Mouse (Mus musculus) thymus, adult 2 months (tissue): ENCODE data around the gene Trip10. TPM values are rescaled to one million over a fixed set of nuclear protein-coding genes. Genes with fewer than 3 reads are reported as not detected.

Experiments
- DNase-seq: peaks from one replicate; pipeline ENCODE4 v3.0.0; 2021
- H3K27ac ChIP-seq: fragments of 200-500 bp; 2 replicates; pipeline ENCODE4 v1.5.1; 2012; ENCODE audit warnings: low read length, control low read depth; ENCODE audit not compliant: control insufficient read depth, insufficient read depth
- H3K27me3 ChIP-seq: fragments of 200-500 bp; 2 replicates; pipeline ENCODE4 v1.6.1; 2012; ENCODE audit warnings: mild to moderate bottlenecking, low read length, moderate library complexity, mixed read lengths; ENCODE audit not compliant: control insufficient read depth, insufficient read depth
- H3K36me3 ChIP-seq: fragments of 200-500 bp; 2 replicates; pipeline ENCODE4 v1.6.1; 2012; ENCODE audit warnings: mild to moderate bottlenecking, low read length, moderate library complexity; ENCODE audit not compliant: control insufficient read depth, insufficient read depth
- H3K4me1 ChIP-seq: fragments of 200-500 bp; replicated peaks from 2 replicates; pipeline ENCODE4 v1.6.1; 2012; ENCODE audit warnings: low read length; ENCODE audit not compliant: control insufficient read depth, insufficient read depth
- H3K4me3 ChIP-seq: fragments of 200-500 bp; 2 replicates; pipeline ENCODE4 v1.5.1; 2012; ENCODE audit warnings: mild to moderate bottlenecking, low read length, control low read depth, moderate library complexity; ENCODE audit not compliant: control insufficient read depth, insufficient read depth
- CTCF ChIP-seq: fragments of 200-500 bp; IDR thresholded peaks from 2 replicates; pipeline ENCODE4 v1.5.1; 2012; ENCODE audit warnings: mild to moderate bottlenecking, control low read depth, low read length, moderate library complexity, borderline replicate concordance; ENCODE audit not compliant: control insufficient read depth, poor library complexity, insufficient read depth; ENCODE audit errors: extremely low read depth
- POLR2A ChIP-seq: fragments of 200-500 bp; IDR thresholded peaks from 2 replicates; pipeline ENCODE4 v1.6.1; 2012; ENCODE audit warnings: mild to moderate bottlenecking, low read length, control low read depth, moderate library complexity; ENCODE audit not compliant: control insufficient read depth, poor library complexity, insufficient read depth; ENCODE audit errors: extremely low read depth
- WGBS: fragments of 180-500 bp; shearing (Covaris S2); methylation state at CpG from one replicate; pipeline ENCODE4 v1.1.7; 2018; 5-methylcytosine and 5-hydroxymethylcytosine counted together
- polyA plus RNA-seq: library from polyadenylated mRNA; depleted of rRNA; stranded (reverse); fragments of >200 nt; gene quantifications from 2 replicates; pipeline ENCODE4 v1.2.3, GENCODE M21; 2012; rRNA removed

The Trip10 gene
- polyA plus RNA-seq, result 10.6 and 14.8 TPM in 2 replicates

DNA sequence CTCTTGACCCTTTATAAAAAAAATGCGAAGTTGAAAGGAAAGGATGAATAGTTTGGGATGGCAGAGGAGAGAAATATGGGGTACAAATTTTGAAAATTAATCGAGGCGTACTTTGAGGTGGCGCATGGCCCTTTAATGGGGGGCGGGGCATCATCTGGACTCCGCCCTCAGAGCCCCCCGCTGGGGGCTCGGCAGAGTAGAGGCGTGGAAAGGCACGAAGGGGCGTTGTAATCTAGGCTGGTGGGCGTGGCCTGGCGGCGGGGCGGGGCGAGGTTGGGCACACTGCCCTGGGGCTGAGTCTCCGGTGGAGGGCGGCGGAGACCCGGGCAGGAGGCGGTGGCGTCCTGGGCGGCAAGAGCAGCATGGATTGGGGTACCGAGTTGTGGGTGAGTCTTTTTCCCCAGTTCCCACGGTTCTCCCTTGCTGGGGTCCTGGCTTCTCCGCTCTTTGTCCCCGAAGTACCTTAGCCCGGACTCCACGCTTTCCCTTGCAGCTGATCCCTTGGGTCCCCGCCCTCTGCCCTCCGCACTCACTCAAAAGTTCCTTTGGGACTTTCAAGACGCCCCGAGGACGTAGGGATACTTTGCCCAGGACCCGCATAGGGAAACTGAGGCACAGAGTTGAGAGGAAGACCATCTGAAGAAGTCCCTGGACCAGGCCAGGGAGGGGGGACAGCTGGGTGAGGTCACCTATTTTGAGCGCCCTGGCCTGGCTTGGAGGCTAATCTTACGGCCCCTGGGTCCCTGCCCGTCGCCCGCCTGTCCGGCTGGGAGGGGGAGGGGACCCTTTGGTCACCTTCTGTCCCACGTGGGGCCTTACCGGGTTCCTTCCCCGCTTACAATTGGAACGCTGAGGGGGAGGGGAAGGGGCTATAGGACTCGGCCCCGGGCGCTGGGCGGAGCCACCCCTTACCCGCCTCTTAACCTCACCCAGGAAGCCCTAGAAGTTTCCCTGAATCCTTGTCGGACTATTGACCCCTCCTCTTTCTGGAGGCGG, at the start of gene Trip10:
Gene Trip10, plus strand, starts transcription at position 270 of the 996 bp plus-strand sequence.
- no peaks in the 10 kb centered on the region for H3K27me3 ChIP-seq
- peak within 1 kb of the TSS; percentile 59 for H3K4me3 ChIP-seq
- TF ChIP-seq POLR2A (0 out of 2 replicates have a peak, but pooled peaks have one; percentile 28), CTCF (no peak)
- WGBS, result 0% methylated on average over 52 of the region's 52 CpGs
- no peaks in the 10 kb centered on the region for H3K36me3 ChIP-seq
- H3K4me1 ChIP-seq, result peaks cover 29% of the 10 kb centered on the region
- DNase-seq, result peak; percentile 98
- H3K27ac ChIP-seq, result peak within 1 kb of the TSS; percentile 82

DNA sequence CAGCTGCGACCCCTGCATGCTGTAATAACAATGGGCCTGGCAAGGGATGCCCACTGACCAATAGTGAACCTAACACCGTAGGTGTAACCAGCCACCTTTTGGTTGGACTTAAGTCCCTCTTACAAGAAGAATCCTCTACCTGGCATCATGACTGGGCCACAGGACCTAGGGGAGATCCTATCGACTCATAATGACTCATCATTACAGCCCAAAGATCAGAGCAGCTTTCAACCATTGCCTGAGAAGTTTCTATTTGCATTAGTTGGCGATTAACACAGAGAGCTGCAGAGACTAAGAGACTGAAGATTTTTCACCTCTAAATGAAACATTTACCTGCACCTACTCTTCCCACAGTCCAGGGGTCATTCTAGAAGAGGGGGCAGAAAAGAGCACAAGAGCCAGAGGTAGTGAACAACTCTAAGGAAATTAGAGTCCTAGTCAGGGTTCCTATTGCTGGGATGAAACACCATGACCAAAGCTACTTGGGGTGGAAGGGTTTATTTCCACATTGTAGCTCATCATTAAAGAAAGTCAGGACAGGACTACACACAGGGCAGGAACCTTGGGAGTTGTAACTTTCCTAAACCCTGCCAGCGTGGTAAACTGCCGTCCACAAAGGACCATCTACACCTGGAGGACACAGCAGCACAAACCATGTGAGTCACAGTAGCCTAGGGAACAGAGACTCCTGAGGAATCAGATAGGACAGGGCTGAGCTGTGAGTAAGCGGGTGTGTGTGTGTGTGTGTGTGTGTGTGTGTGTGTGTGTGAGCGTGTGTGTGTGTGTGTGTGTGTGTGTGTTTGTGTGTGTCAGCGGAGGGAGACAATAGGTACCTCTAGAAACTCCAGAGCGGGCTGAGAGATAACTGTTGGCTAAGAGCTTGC, 47.2 kb upstream of the Trip10 start:
- TF ChIP-seq CTCF (no peak), POLR2A (no peak)
- no peaks in the 10 kb centered on the region for H3K27me3 ChIP-seq
- WGBS, result 89% methylated on average over 10 of the region's 10 CpGs
- H3K27ac ChIP-seq, result no peak overlapping the region
- no peaks in the 10 kb centered on the region for H3K4me1 ChIP-seq
- H3K36me3 ChIP-seq, result no peaks in the 10 kb centered on the region
- DNase-seq, result no peak
- H3K4me3 ChIP-seq, result no peak overlapping the region

DNA sequence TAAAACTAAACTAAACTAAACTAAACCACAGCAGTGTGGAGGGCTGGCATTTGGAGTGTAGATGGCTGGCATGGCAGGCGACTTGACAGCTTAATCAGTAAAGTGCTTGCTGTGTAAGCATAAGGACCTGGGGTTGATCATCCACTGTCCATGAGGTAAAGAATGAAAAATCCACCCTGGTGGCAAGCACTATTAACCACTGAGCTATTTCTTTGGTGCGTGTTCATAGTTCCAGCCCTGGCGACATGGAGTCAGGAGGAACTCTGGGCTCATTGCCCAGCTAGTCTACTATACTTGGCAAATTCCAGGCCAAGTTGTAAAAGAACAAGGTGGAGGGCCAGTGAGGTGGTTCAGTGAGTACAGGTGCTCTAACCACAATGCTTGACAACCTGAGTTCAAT, 41.3 kb upstream of the Trip10 start:
- no peak for DNase-seq
- Histone ChIP-seq H3K4me1 (peaks cover 5% of the 10 kb centered on the region), H3K36me3 (no peaks in the 10 kb centered on the region), H3K27ac (no peak overlapping the region), H3K4me3 (no peak overlapping the region), H3K27me3 (no peaks in the 10 kb centered on the region)
- 93% methylated on average over 3 of the region's 3 CpGs for WGBS
- TF ChIP-seq POLR2A (no peak), CTCF (no peak)

DNA sequence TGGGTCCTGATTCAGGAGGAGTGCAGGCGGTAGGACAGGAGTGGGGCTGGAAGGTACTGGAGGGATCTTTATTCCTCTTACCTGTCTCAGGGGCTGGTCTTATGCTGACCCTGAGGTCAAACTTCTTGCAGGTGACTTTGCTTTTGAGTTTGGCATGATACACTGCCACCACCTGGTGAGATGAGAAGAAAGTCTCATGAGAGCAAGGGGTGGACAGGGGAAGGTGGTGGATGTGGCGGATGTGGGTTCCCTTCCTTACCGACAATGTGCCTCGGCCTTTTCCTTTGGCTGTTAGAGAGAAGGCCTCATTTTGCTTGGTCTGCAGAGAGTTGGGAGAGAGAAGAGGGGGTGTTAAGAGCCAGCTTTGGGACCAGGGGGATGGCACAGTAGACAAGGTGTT, 39.9 kb upstream of the Trip10 start:
- DNase-seq, result peak; percentile 73
- no peak for TF ChIP-seq POLR2A
- WGBS, result 22% methylated on average over 4 of the region's 4 CpGs

DNA sequence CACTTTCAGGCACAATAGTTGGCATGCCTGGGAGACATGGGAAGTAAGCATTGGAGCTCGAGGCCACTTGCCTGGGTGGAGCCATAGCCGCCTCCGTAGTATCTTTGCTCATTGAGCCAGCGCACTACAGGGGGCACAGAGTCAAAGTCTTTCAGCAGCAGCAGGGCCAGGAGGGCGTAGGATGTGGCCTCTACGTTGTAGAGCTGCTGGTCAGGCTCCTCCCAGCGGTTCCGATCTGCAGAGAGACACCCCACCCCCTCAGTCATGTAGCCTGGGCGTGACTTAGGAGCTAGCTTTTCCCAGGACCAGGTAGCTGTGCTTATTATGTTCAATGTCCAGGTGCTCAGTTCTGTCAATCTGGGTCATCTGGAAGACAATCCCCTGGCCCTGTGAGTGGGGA, 37.8 kb upstream of the Trip10 start:
- no peak overlapping the region for H3K27ac ChIP-seq
- WGBS, result 93% methylated on average over 9 of the region's 9 CpGs
- no peak overlapping the region for H3K4me3 ChIP-seq
- no peak for DNase-seq
- H3K36me3 ChIP-seq, result no peaks in the 10 kb centered on the region
- no peaks in the 10 kb centered on the region for H3K27me3 ChIP-seq
- H3K4me1 ChIP-seq, result peaks cover 5% of the 10 kb centered on the region
- TF ChIP-seq CTCF (no peak), POLR2A (no peak)

More for the DNA sequence above, 39.9 kb upstream of the Trip10 start:
- no peak overlapping the region for H3K4me3 ChIP-seq
- H3K27ac ChIP-seq, result no peak overlapping the region
- H3K36me3 ChIP-seq, result no peaks in the 10 kb centered on the region
- peaks cover 5% of the 10 kb centered on the region for H3K4me1 ChIP-seq
- H3K27me3 ChIP-seq, result no peaks in the 10 kb centered on the region

DNA sequence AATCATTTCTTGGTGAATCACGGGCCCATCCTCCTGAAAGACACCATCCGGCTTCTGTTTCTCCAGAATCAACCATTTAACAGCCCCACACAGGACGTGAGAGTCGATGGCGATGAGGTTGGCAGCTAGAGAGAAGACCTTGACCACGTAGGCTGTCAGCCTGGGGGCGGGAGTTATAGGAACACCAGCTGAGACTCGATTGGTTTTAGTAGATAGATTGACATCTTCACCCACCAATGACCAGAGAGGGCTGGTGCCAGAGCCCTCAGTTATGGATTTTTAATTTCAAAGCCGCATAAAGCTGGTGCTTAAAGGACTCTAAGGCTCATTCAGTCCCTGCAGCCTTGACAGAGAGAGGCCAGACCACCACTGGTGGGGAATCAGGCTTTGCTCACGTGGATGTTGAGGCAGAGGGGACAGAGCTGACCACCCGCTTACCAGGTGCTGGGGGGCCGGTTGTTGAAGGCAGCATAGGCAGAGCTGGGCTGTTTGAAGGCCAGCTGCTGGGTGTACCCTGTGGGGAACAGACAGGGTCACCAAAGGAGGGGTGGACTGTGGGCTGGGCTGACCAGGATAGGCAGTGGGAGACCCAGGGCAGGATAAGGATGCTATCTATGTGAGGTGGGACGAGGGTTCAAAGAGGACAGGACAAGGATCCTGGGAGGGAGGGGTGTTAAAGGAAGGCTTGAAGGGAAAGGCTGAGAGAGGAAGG, 34.4 kb upstream of the Trip10 start:
- TF ChIP-seq CTCF, result no peak
- TF ChIP-seq POLR2A, result no peak
- 66% methylated on average over 13 of the region's 13 CpGs for WGBS
- Histone ChIP-seq H3K27ac (no peak overlapping the region), H3K4me1 (peaks cover 7% of the 10 kb centered on the region; the same call in 1 of the 2 replicates), H3K36me3 (no peaks in the 10 kb centered on the region), H3K27me3 (no peaks in the 10 kb centered on the region), H3K4me3 (no peak overlapping the region)
- DNase-seq, result no peak
